Mouse (Mus musculus) CH12.LX (cell line): ENCODE measurements around the gene Nedd4. TPM values are rescaled to one million over a fixed set of nuclear protein-coding genes. Genes with fewer than 3 reads are reported as not detected.

ENCODE experiments used
- DNase-seq: peaks from one replicate; pipeline ENCODE4 v3.0.0-alpha.2; 2013; ENCODE audit errors: extremely low read depth
- H3K27ac ChIP-seq: 2 replicates; pipeline ENCODE4 v1.5.1; 2012; ENCODE audit warnings: low read depth, mild to moderate bottlenecking, control low read depth, moderate library complexity; ENCODE audit not compliant: insufficient read depth
- H3K27me3 ChIP-seq: replicated peaks from 2 replicates; pipeline ENCODE3; 2012; ENCODE audit warnings: inconsistent platforms
- H3K36me3 ChIP-seq, 2 experiments: replicated peaks in 1 of 2; 2 replicates each; pipeline versions ENCODE3 to v1.6.1; 2012; ENCODE audit warnings: inconsistent platforms in 1 of 2, low read length in 1 of 2, mild to moderate bottlenecking in 1 of 2, mixed read lengths in 1 of 2, moderate library complexity in 1 of 2; ENCODE audit not compliant: control insufficient read depth in 1 of 2, insufficient read depth in 1 of 2
- H3K4me1 ChIP-seq, 2 experiments: 2 replicates each; pipeline ENCODE4 v1.6.1; 2012; ENCODE audit warnings: inconsistent platforms in 1 of 2, moderate library complexity in 1 of 2; ENCODE audit not compliant: insufficient read depth in 2 of 2, control insufficient read depth in 1 of 2
- H3K4me2 ChIP-seq: 2 replicates; pipeline ENCODE4 v1.6.1; 2012; ENCODE audit warnings: low read depth, mild to moderate bottlenecking, control low read depth; ENCODE audit not compliant: poor library complexity, insufficient read depth, severe bottlenecking
- H3K4me3 ChIP-seq, 3 experiments: fragments of 150-350 bp in 1 of 3; sonication (generic) in 1 of 3; replicated peaks in 1 of 3; 2 replicates each; pipeline versions ENCODE3 to v1.5.1; 2011 to 2012; ENCODE audit warnings: low read depth in 2 of 3, low read length in 2 of 3, mild to moderate bottlenecking in 2 of 3, moderate library complexity in 2 of 3, control low read depth in 1 of 3, improper control_type of control experiment in 1 of 3, inconsistent platforms in 1 of 3, mixed read lengths in 1 of 3; ENCODE audit not compliant: poor library complexity in 1 of 3
- H3K79me2 ChIP-seq: replicated peaks from 2 replicates; pipeline ENCODE4 v1.6.1; 2012; ENCODE audit warnings: mild to moderate bottlenecking, moderate library complexity; ENCODE audit not compliant: control insufficient read depth, poor library complexity, insufficient read depth, severe bottlenecking; ENCODE audit errors: extremely low read depth
- H3K9ac ChIP-seq: 2 replicates; pipeline ENCODE4 v1.6.1; 2012; ENCODE audit warnings: low read depth, mild to moderate bottlenecking, control low read depth, moderate library complexity; ENCODE audit not compliant: insufficient read depth
- H3K9me3 ChIP-seq: replicated peaks from 2 replicates; pipeline ENCODE3; 2012; ENCODE audit warnings: low read length, inconsistent platforms, mixed read lengths
- BHLHE40 ChIP-seq: IDR thresholded peaks from 2 replicates; pipeline ENCODE4 v1.6.1; 2011; ENCODE audit warnings: mild to moderate bottlenecking, low read depth, low read length, improper control_type of control experiment
- CTCF ChIP-seq, 2 experiments: IDR thresholded peaks in 1 of 2; conservative IDR thresholded peaks in 1 of 2; 2 replicates each; pipeline ENCODE4 v1.5.1; 2011 to 2012; ENCODE audit warnings: low read depth in 2 of 2, low read length in 2 of 2, improper control_type of control experiment in 1 of 2, inconsistent platforms in 1 of 2, mild to moderate bottlenecking in 1 of 2, moderate library complexity in 1 of 2
- ETS1 ChIP-seq: conservative IDR thresholded peaks from 2 replicates; pipeline ENCODE4 v1.6.1; 2012; ENCODE audit warnings: low read depth, mild to moderate bottlenecking, inconsistent platforms, low read length, improper control_type of control experiment, moderate library complexity
- HCFC1 ChIP-seq: IDR thresholded peaks from 2 replicates; pipeline ENCODE4 v1.6.1; 2012; ENCODE audit warnings: low read depth, mild to moderate bottlenecking, inconsistent platforms, low read length, improper control_type of control experiment
- JUND ChIP-seq: conservative IDR thresholded peaks from 2 replicates; pipeline ENCODE4 v1.6.1; 2011; ENCODE audit warnings: low read depth, low read length, improper control_type of control experiment
- MEF2A ChIP-seq: IDR thresholded peaks from 2 replicates; pipeline ENCODE4 v1.6.1; 2014; ENCODE audit warnings: low read depth, mild to moderate bottlenecking, inconsistent platforms, low read length, improper control_type of control experiment, borderline replicate concordance
- NRF1 ChIP-seq: IDR thresholded peaks from 2 replicates; pipeline ENCODE4 v1.6.1; 2014; ENCODE audit warnings: low read depth, mild to moderate bottlenecking, inconsistent platforms, low read length, improper control_type of control experiment, moderate library complexity
- POLR2A ChIP-seq: IDR thresholded peaks from 2 replicates; pipeline ENCODE4 v1.6.1; 2011; ENCODE audit warnings: low read depth, mild to moderate bottlenecking, improper control_type of control experiment, low read length
- RAD21 ChIP-seq: IDR thresholded peaks from 2 replicates; pipeline ENCODE4 v1.6.1; 2011; ENCODE audit warnings: low read depth, mild to moderate bottlenecking, low read length, improper control_type of control experiment, moderate library complexity
- RCOR1 ChIP-seq: conservative IDR thresholded peaks from 2 replicates; pipeline ENCODE4 v1.6.1; 2012; ENCODE audit warnings: low read depth, mild to moderate bottlenecking, inconsistent platforms, low read length, improper control_type of control experiment
- SIN3A ChIP-seq: IDR thresholded peaks from 2 replicates; pipeline ENCODE4 v1.6.1; 2012; ENCODE audit warnings: low read length, improper control_type of control experiment, inconsistent platforms
- SMC3 ChIP-seq: IDR thresholded peaks from 2 replicates; pipeline ENCODE4 v1.6.1; 2011; ENCODE audit warnings: low read depth, low read length, improper control_type of control experiment
- USF2 ChIP-seq: conservative IDR thresholded peaks from 2 replicates; pipeline ENCODE4 v1.6.1; 2011; ENCODE audit warnings: low read depth, low read length, improper control_type of control experiment
- ZC3H11A ChIP-seq: IDR thresholded peaks from 2 replicates; pipeline ENCODE4 v1.6.1; 2012; ENCODE audit warnings: low read depth, mild to moderate bottlenecking, inconsistent platforms, low read length, improper control_type of control experiment
- dilution Hi-C: fragments of 300-500 bp; cut with MboI; formaldehyde crosslinking; loops from 2 replicates; pipeline ENCODE4 v1.14.3; 2020; ENCODE audit warnings: low sequenced_read_pairs; ENCODE audit not compliant: extremely low pct_unique_long_range_greater_than_20kb, extremely low pct_ligation_motif_present
- in situ Hi-C: fragments of 300-500 bp; cut with MboI; formaldehyde crosslinking; loops from 3 replicates; pipeline ENCODE4 v1.14.3; 2019; ENCODE audit warnings: low sequenced_read_pairs, low pct_ligation_motif_present, low pct_unique_long_range_greater_than_20kb, mixed read lengths
- polyA plus RNA-seq: library from polyadenylated mRNA; unstranded; fragments of >175 nt; gene quantifications from 2 replicates; pipeline ENCODE4 v1.2.1, GENCODE M21; 2012; ENCODE audit warnings: low read depth; ENCODE audit not compliant: insufficient read length
- total RNA-seq, 2 experiments: library from RNA; depleted of rRNA; stranded (reverse); fragments of 300-350 nt in 1 of 2; fragments of >200 nt in 1 of 2; gene quantifications; 2 replicates each; pipeline ENCODE4 v1.2.3; 2012 to 2014

Gene Nedd4
- total and polyA plus RNA-seq, 3 experiments, result 56.9 to 211 (median 206) TPM

DNA sequence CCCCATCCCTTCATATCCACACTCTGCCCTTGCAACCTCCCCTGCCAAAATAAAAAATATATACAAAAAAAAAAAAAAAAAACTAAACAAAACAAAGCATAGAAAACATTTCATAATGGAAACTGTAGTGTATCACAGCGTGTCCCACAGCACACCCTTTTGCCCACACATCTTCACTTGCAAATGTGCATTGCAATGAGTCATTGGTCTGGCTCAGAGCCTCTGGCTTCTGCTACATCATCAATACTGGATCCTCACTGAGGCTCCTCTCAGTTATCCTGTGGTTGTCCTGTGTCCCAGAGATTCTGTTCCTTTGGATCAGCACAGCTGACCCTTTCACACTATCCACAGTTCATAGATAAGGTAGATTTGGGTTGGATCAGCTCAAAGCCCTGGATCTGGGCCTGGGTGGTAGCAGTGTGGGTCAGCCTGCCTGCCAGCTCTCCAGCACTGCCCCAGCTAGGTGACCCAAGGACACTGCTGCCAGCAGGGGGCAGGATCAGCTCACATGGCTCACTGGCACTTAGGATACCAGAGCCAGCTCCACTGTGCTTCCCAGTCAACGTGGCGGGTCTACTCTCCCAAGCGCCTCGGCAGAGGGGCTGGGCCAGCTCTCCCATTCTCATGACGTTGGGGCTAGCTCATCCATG is 7.4 kb upstream of the Nedd4 start:
- Histone ChIP-seq H3K4me2 (no peak overlapping the region), H3K27ac (no peak overlapping the region), H3K4me3 (no peak overlapping the region), H3K4me1 (peaks cover 0 to 26% of the 10 kb centered on the region in 2 experiments; a peak in 2 of 4 replicates), H3K36me3 (no peaks in the 10 kb centered on the region), H3K9ac (no peak overlapping the region), H3K27me3 (peaks cover 16% of the 10 kb centered on the region), H3K9me3 (no peaks in the 10 kb centered on the region), H3K79me2 (no peaks in the 10 kb centered on the region)
- TF ChIP-seq USF2 (no peak), CTCF (conservative IDR thresholded peaks at IDR 0.05 in 1 of 2, IDR thresholded peaks at IDR 0.05 in 1 of 2; ENCODE audit: low read depth in 2 of 2, low read length in 2 of 2) (peak in 1 of 2 experiments; percentile 78; a peak in 2 of 4 replicates), RAD21 (peak; percentile 78), ETS1 (no peak), ZC3H11A (peak; percentile 18; the same call in 1 of the 2 replicates), SIN3A (no peak), SMC3 (peak; percentile 87), NRF1 (no peak)
- dilution Hi-C loops, result no loop called here
- in situ Hi-C loops, result no loop called here
- peak; percentile 53 for DNase-seq

DNA sequence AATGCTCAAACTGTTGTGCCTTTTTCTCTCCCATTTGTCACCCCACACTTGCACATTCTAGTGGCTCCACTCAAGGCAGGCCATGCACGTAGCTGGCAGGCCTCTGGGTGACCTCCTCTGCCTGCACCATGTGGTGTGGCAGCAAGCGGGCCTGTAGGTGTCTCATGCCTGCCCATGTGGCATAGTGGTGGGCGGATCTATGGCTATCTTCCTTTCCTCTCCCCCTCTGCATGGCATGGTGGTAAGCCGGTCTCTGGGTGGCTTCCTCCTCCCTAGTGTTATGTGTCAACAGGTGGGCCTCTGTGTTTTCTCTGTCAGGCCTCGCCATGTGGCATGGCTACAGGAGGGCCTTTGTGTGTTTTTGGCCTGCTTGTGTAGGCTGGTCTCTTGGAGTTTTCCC is 6.5 kb upstream of the Nedd4 start:
- H3K4me1 ChIP-seq, result peaks cover 0 to 33% of the 10 kb centered on the region in 2 experiments; a peak in 2 of 4 replicates
- H3K27ac ChIP-seq, result no peak overlapping the region
- dilution Hi-C loops, result no loop called here
- no peak overlapping the region for H3K9ac ChIP-seq
- no peaks in the 10 kb centered on the region for H3K9me3 ChIP-seq
- no peak for DNase-seq
- H3K79me2 ChIP-seq, result no peaks in the 10 kb centered on the region
- in situ Hi-C loops, result no loop called here
- no peak overlapping the region for H3K4me2 ChIP-seq
- no peak for TF ChIP-seq JUND
- TF ChIP-seq HCFC1, result no peak
- TF ChIP-seq NRF1, result no peak
- no peak for TF ChIP-seq POLR2A
- no peak for TF ChIP-seq MEF2A
- no peak for TF ChIP-seq BHLHE40
- TF ChIP-seq RCOR1, result no peak
- no peak for TF ChIP-seq USF2
- no peaks in the 10 kb centered on the region for H3K36me3 ChIP-seq
- no peak overlapping the region for H3K4me3 ChIP-seq
- peaks cover 16% of the 10 kb centered on the region for H3K27me3 ChIP-seq
